Mouse (Mus musculus): Measurements from ENCODE around the gene Syk.

Gene Syk

GRCm38 (mm10) chr13:52569194-52569769 is 13.7 kb upstream of the Syk start:
- no peak for DNase-seq (ENCODE audit: low spot score)

- no peak for DNase-seq (ENCODE audit: low spot score)
Observed at GRCm38 (mm10) chr13:52570276-52570675, 12.7 kb upstream of the Syk start.

GRCm38 (mm10) chr13:52571591-52572384 is 11.2 kb upstream of the Syk start:
- no peak for DNase-seq (ENCODE audit: low spot score)

GRCm38 (mm10) chr13:52572451-52573446 is 10.2 kb upstream of the Syk start:
- DNase-seq (ENCODE audit: low spot score), result no peak

- no peak for DNase-seq (ENCODE audit: low spot score)
Observed at GRCm38 (mm10) chr13:52574311-52574710, 8.7 kb upstream of the Syk start.

- DNase-seq (ENCODE audit: low spot score), result no peak
Observed at GRCm38 (mm10) chr13:52575483-52575882, 7.5 kb upstream of the Syk start.

GRCm38 (mm10) chr13:52576021-52576614 is 6.9 kb upstream of the Syk start:
- DNase-seq (ENCODE audit: low spot score), result no peak

GRCm38 (mm10) chr13:52576841-52577240 is 6.1 kb upstream of the Syk start:
- DNase-seq (ENCODE audit: low spot score), result no peak

- no peak for DNase-seq (ENCODE audit: low spot score)
Observed at GRCm38 (mm10) chr13:52577326-52577920, 5.5 kb upstream of the Syk start.

GRCm38 (mm10) chr13:52577939-52578338 is 5.0 kb upstream of the Syk start:
- no peak for DNase-seq (ENCODE audit: low spot score)

GRCm38 (mm10) chr13:52578776-52579175 is 4.2 kb upstream of the Syk start:
- no peak for DNase-seq (ENCODE audit: low spot score)

GRCm38 (mm10) chr13:52582506-52582877 is 481 bp upstream of the Syk start:
- no peak for DNase-seq (ENCODE audit: low spot score)

- no peak for DNase-seq (ENCODE audit: low spot score)
Observed at GRCm38 (mm10) chr13:52583943-52584562, 1.1 kb downstream of the Syk start.

GRCm38 (mm10) chr13:52584654-52585455 is 1.9 kb downstream of the Syk start:
- no peak for DNase-seq (ENCODE audit: low spot score)

GRCm38 (mm10) chr13:52587761-52588160 is 4.8 kb downstream of the Syk start:
- DNase-seq (ENCODE audit: low spot score), result no peak

GRCm38 (mm10) chr13:52589043-52589442 is 6.1 kb downstream of the Syk start:
- no peak for DNase-seq (ENCODE audit: low spot score)

GRCm38 (mm10) chr13:52591831-52592230 is 8.9 kb downstream of the Syk start:
- DNase-seq (ENCODE audit: low spot score), result no peak

- no peak for DNase-seq (ENCODE audit: low spot score)
Observed at GRCm38 (mm10) chr13:52596692-52597091, 13.7 kb downstream of the Syk start.

GRCm38 (mm10) chr13:52597092-52597678 is 14.2 kb downstream of the Syk start:
- no peak for DNase-seq (ENCODE audit: low spot score)

- DNase-seq (ENCODE audit: low spot score), result no peak
Observed at GRCm38 (mm10) chr13:52598233-52598632, 15.3 kb downstream of the Syk start.

Data from urinary bladder, postnatal 10 days (tissue).